Mouse (Mus musculus) neural tube, embryonic 12.5 days (tissue): Measurements from ENCODE around the gene Flnb. TPM values are rescaled to one million over a fixed set of nuclear protein-coding genes. Genes with fewer than 3 reads are reported as not detected.

Experiments
- ATAC-seq: fragments of 200-750 bp; cut with Nextera tagmentation; 2 replicates; pipeline ENCODE4 v1.8.0; 2017; ENCODE audit warnings: low read depth, mild to moderate bottlenecking, moderate TSS enrichment, moderate library complexity; ENCODE audit not compliant: low FRiP score
- H3K27ac ChIP-seq: fragments of 300-500 bp; sonication (generic); 2 replicates; pipeline ENCODE4 v1.5.1; 2016
- H3K27me3 ChIP-seq: fragments of 300-500 bp; sonication (generic); replicated peaks from 2 replicates; pipeline ENCODE4 v1.6.1; 2016; ENCODE audit warnings: mild to moderate bottlenecking
- H3K36me3 ChIP-seq: fragments of 300-500 bp; sonication (generic); 2 replicates; pipeline ENCODE4 v1.6.1; 2016; ENCODE audit warnings: mild to moderate bottlenecking
- H3K4me1 ChIP-seq: fragments of 300-500 bp; sonication (generic); 2 replicates; pipeline ENCODE4 v1.6.1; 2016
- H3K4me2 ChIP-seq: fragments of 300-500 bp; sonication (generic); replicated peaks from 2 replicates; pipeline ENCODE4 v1.6.1; 2016; ENCODE audit warnings: mild to moderate bottlenecking
- H3K4me3 ChIP-seq: fragments of 300-500 bp; sonication (generic); 2 replicates; pipeline ENCODE4 v1.5.1; 2016
- H3K9ac ChIP-seq: fragments of 300-500 bp; sonication (generic); 2 replicates; pipeline ENCODE4 v1.6.1; 2016; ENCODE audit warnings: mild to moderate bottlenecking
- H3K9me3 ChIP-seq: fragments of 300-500 bp; sonication (generic); 2 replicates; pipeline ENCODE4 v1.6.1; 2016; ENCODE audit warnings: mild to moderate bottlenecking
- WGBS: fragments of 180-500 bp; shearing (Covaris S2); methylation state at CpG from one replicate; pipeline ENCODE4 v1.1.7; 2016; 5-methylcytosine and 5-hydroxymethylcytosine counted together
- polyA plus RNA-seq: library from polyadenylated mRNA; unstranded; fragments of >200 nt; fragmentation: Nextera tagmentation; extraction: Ambion mirVana; gene quantifications from 2 replicates; pipeline ENCODE4 v1.2.1, GENCODE M21; 2016

Flnb gene
- polyA plus RNA-seq, 1 experiment from 2014 or later: 16.8 TPM

GRCm38 (mm10) chr14:7855501-7855900, 37.7 kb downstream of the Flnb start:
- ATAC-seq: no peak
- Histone ChIP-seq H3K9ac (no peak overlapping the region), H3K36me3 (no peaks in the 10 kb centered on the region), H3K4me1 (peaks cover 7% of the 10 kb centered on the region; the same call in 1 of the 2 replicates), H3K27me3 (no peaks in the 10 kb centered on the region), H3K4me2 (no peak overlapping the region), H3K9me3 (no peaks in the 10 kb centered on the region), H3K4me3 (no peak overlapping the region), H3K27ac (no peak overlapping the region)
- WGBS: 51% methylated on average over 5 of the region's 5 CpGs

GRCm38 (mm10) chr14:7856348-7856747, 38.6 kb downstream of the Flnb start:
- H3K27ac ChIP-seq: no peak overlapping the region
- H3K27me3 ChIP-seq: no peaks in the 10 kb centered on the region
- H3K4me3 ChIP-seq: no peak overlapping the region
- H3K36me3 ChIP-seq: no peaks in the 10 kb centered on the region
- H3K9ac ChIP-seq: no peak overlapping the region
- WGBS: 79% methylated on average over 10 of the region's 10 CpGs
- H3K9me3 ChIP-seq: no peaks in the 10 kb centered on the region
- no peak overlapping the region for H3K4me2 ChIP-seq
- ATAC-seq: no peak
- H3K4me1 ChIP-seq: peaks cover 11% of the 10 kb centered on the region

- no peak for ATAC-seq
- Histone ChIP-seq H3K9ac (no peak overlapping the region), H3K27ac (no peak overlapping the region), H3K27me3 (no peaks in the 10 kb centered on the region), H3K36me3 (no peaks in the 10 kb centered on the region), H3K9me3 (no peaks in the 10 kb centered on the region), H3K4me2 (no peak overlapping the region), H3K4me1 (peaks cover 9% of the 10 kb centered on the region), H3K4me3 (no peak overlapping the region)
- 94% methylated on average over 3 of the region's 3 CpGs for WGBS
Observed at GRCm38 (mm10) chr14:7857835-7858234, 40.1 kb downstream of the Flnb start.

- ATAC-seq: no peak
- Histone ChIP-seq H3K4me1 (peaks cover 9% of the 10 kb centered on the region), H3K9ac (no peak overlapping the region), H3K9me3 (no peaks in the 10 kb centered on the region), H3K4me3 (no peak overlapping the region), H3K36me3 (no peaks in the 10 kb centered on the region), H3K27me3 (no peaks in the 10 kb centered on the region), H3K27ac (no peak overlapping the region), H3K4me2 (no peak overlapping the region)
- 60% methylated on average over 4 of the region's 4 CpGs for WGBS
Observed at GRCm38 (mm10) chr14:7858430-7858829, 40.7 kb downstream of the Flnb start.

- Histone ChIP-seq H3K9ac (no peak overlapping the region), H3K4me2 (no peak overlapping the region), H3K27me3 (no peaks in the 10 kb centered on the region), H3K9me3 (no peaks in the 10 kb centered on the region), H3K4me3 (no peak overlapping the region), H3K27ac (no peak overlapping the region), H3K36me3 (no peaks in the 10 kb centered on the region), H3K4me1 (peaks cover 5% of the 10 kb centered on the region)
- ATAC-seq: no peak
- WGBS: 88% methylated on average over 8 of the region's 8 CpGs
Observed at GRCm38 (mm10) chr14:7860525-7861154, 42.9 kb downstream of the Flnb start.

- no peak overlapping the region for H3K4me2 ChIP-seq
- H3K27me3 ChIP-seq: no peaks in the 10 kb centered on the region
- H3K27ac ChIP-seq: no peak overlapping the region
- ATAC-seq: 0 out of 2 replicates have a peak, but pooled peaks have one; percentile 18
- no peaks in the 10 kb centered on the region for H3K9me3 ChIP-seq
- no peak overlapping the region for H3K4me3 ChIP-seq
- whole genome bisulfite sequencing: 44% methylated on average over 1 of the region's 1 CpGs
- H3K36me3 ChIP-seq: no peaks in the 10 kb centered on the region
- H3K9ac ChIP-seq: no peak overlapping the region
- H3K4me1 ChIP-seq: peaks cover 5% of the 10 kb centered on the region; the same call in 1 of the 2 replicates
Observed at GRCm38 (mm10) chr14:7861275-7861674, 43.5 kb downstream of the Flnb start.

- WGBS: 92% methylated on average over 2 of the region's 2 CpGs
- no peak for ATAC-seq
Observed at GRCm38 (mm10) chr14:7862226-7862625, 44.5 kb downstream of the Flnb start.

GRCm38 (mm10) chr14:7863199-7863598, 45.4 kb downstream of the Flnb start:
- no peak overlapping the region for H3K27ac ChIP-seq
- H3K4me1 ChIP-seq: peaks cover 5% of the 10 kb centered on the region; the same call in 1 of the 2 replicates
- no peak for ATAC-seq
- H3K27me3 ChIP-seq: no peaks in the 10 kb centered on the region
- no peak overlapping the region for H3K9ac ChIP-seq
- 0 out of 2 replicates have a peak, but pooled peaks cover 3% of the 10 kb centered on the region for H3K36me3 ChIP-seq
- WGBS: 73% methylated on average over 5 of the region's 5 CpGs
- H3K9me3 ChIP-seq: no peaks in the 10 kb centered on the region
- H3K4me2 ChIP-seq: no peak overlapping the region
- H3K4me3 ChIP-seq: no peak overlapping the region

More at GRCm38 (mm10) chr14:7862226-7862625, 44.5 kb downstream of the Flnb start:
- Histone ChIP-seq H3K4me3 (no peak overlapping the region), H3K27ac (no peak overlapping the region), H3K27me3 (no peaks in the 10 kb centered on the region), H3K9me3 (no peaks in the 10 kb centered on the region), H3K9ac (no peak overlapping the region), H3K4me1 (peaks cover 5% of the 10 kb centered on the region; the same call in 1 of the 2 replicates), H3K36me3 (no peaks in the 10 kb centered on the region), H3K4me2 (no peak overlapping the region)

- Histone ChIP-seq H3K4me2 (no peak overlapping the region), H3K27me3 (no peaks in the 10 kb centered on the region), H3K9me3 (no peaks in the 10 kb centered on the region), H3K4me3 (no peak overlapping the region), H3K9ac (no peak overlapping the region), H3K4me1 (peaks cover 5% of the 10 kb centered on the region; the same call in 1 of the 2 replicates), H3K27ac (no peak overlapping the region), H3K36me3 (0 out of 2 replicates have a peak, but pooled peaks cover 3% of the 10 kb centered on the region)
- ATAC-seq: no peak
- WGBS: 78% methylated on average over 9 of the region's 9 CpGs
Observed at GRCm38 (mm10) chr14:7863871-7864505, 46.2 kb downstream of the Flnb start.

- Histone ChIP-seq H3K27me3 (no peaks in the 10 kb centered on the region), H3K4me1 (peaks cover 5% of the 10 kb centered on the region; the same call in 1 of the 2 replicates), H3K9ac (no peak overlapping the region), H3K36me3 (peaks cover 3% of the 10 kb centered on the region; the same call in 1 of the 2 replicates), H3K4me3 (no peak overlapping the region), H3K9me3 (no peaks in the 10 kb centered on the region), H3K4me2 (no peak overlapping the region), H3K27ac (no peak overlapping the region)
- ATAC-seq: no peak
- 89% methylated on average over 9 of the region's 9 CpGs for WGBS
Observed at GRCm38 (mm10) chr14:7864506-7864899, 46.7 kb downstream of the Flnb start.

- H3K9ac ChIP-seq: no peak overlapping the region
- H3K4me2 ChIP-seq: no peak overlapping the region
- H3K4me3 ChIP-seq: no peak overlapping the region
- H3K4me1 ChIP-seq: no peaks in the 10 kb centered on the region
- WGBS: 95% methylated on average over 7 of the region's 7 CpGs
- no peak overlapping the region for H3K27ac ChIP-seq
- no peak for ATAC-seq
- no peaks in the 10 kb centered on the region for H3K9me3 ChIP-seq
- H3K27me3 ChIP-seq: no peaks in the 10 kb centered on the region
- H3K36me3 ChIP-seq: peaks cover 11% of the 10 kb centered on the region
Observed at GRCm38 (mm10) chr14:7867224-7867623, 49.5 kb downstream of the Flnb start.

- Histone ChIP-seq H3K27me3 (no peaks in the 10 kb centered on the region), H3K4me2 (no peak overlapping the region), H3K27ac (no peak overlapping the region), H3K4me1 (no peaks in the 10 kb centered on the region), H3K4me3 (no peak overlapping the region), H3K9me3 (no peaks in the 10 kb centered on the region), H3K36me3 (peaks cover 12% of the 10 kb centered on the region), H3K9ac (no peak overlapping the region)
- 83% methylated on average over 3 of the region's 3 CpGs for WGBS
- no peak for ATAC-seq
Observed at GRCm38 (mm10) chr14:7867841-7868240, 50.1 kb downstream of the Flnb start.
